Mouse (Mus musculus): ENCODE results near the gene Efna4.

The Efna4 gene

GRCm38 (mm10) chr3:89332476-89332875, 5.4 kb downstream of the Efna4 start:
- CTCF ChIA-PET: no interaction called here

GRCm38 (mm10) chr3:89332013-89332412, 5.8 kb downstream of the Efna4 start:
- CTCF ChIA-PET: no interaction called here

- CTCF ChIA-PET: no interaction called here
Measured at GRCm38 (mm10) chr3:89331561-89331960, 6.3 kb downstream of the Efna4 start.

GRCm38 (mm10) chr3:89330948-89331347, 6.9 kb downstream of the Efna4 start:
- CTCF ChIA-PET: interaction anchor here (0.6 kb wide), 2 partner anchors 9 to 19 kb away, joined by 3 to 4 read pairs; no protein-coding TSS in a partner anchor

- CTCF ChIA-PET: interaction anchor here (0.5 kb wide), 1 partner anchor 400 kb away, joined by 3 read pairs; no protein-coding TSS in a partner anchor
Measured at GRCm38 (mm10) chr3:89330346-89330745, 7.5 kb downstream of the Efna4 start.

GRCm38 (mm10) chr3:89328623-89329022, 9.2 kb downstream of the Efna4 start:
- CTCF ChIA-PET: no interaction called here

- CTCF ChIA-PET: interaction anchor here (0.6 kb wide), 1 partner anchor 12 kb away, joined by 4 read pairs; no protein-coding TSS in a partner anchor
Measured at GRCm38 (mm10) chr3:89327371-89327870, 10.4 kb downstream of the Efna4 start.

- CTCF ChIA-PET: no interaction called here
Measured at GRCm38 (mm10) chr3:89325882-89326281, 11.9 kb downstream of the Efna4 start.

GRCm38 (mm10) chr3:89322514-89323165, 15.2 kb downstream of the Efna4 start, which contains the start of gene Efna3:
Gene Efna3 (minus strand): TSS chr3:89322965.
- CTCF ChIA-PET: interaction anchor here (0.7 kb wide), 1 partner anchor 200 kb away, joined by 4 read pairs; no protein-coding TSS in a partner anchor

GRCm38 (mm10) chr3:89322131-89322500, 15.7 kb downstream of the Efna4 start:
- CTCF ChIA-PET: interaction anchor here (0.6 to 0.7 kb wide), 2 partner anchors 9 to 200 kb away, joined by 4 read pairs; no protein-coding TSS in a partner anchor

GRCm38 (mm10) chr3:89321183-89322130, 16.4 kb downstream of the Efna4 start:
- CTCF ChIA-PET: interaction anchor here (0.6 to 0.7 kb wide), 4 partner anchors 10 to 1404 kb away, joined by 3 to 5 read pairs (median 4); no protein-coding TSS in a partner anchor

GRCm38 (mm10) chr3:89320581-89321182, 17.1 kb downstream of the Efna4 start:
- CTCF ChIA-PET: interaction anchor here (0.6 to 0.7 kb wide), 3 partner anchors 22 to 1403 kb away, joined by 3 to 5 read pairs (median 3); no protein-coding TSS in a partner anchor

GRCm38 (mm10) chr3:89319591-89320350, 18.1 kb downstream of the Efna4 start:
- CTCF ChIA-PET: no interaction called here

- CTCF ChIA-PET: interaction anchor here (0.6 kb wide), 3 partner anchors 49 to 823 kb away, joined by 3 to 7 read pairs (median 6); partner anchors contain the start of gene Slc50a1
Measured at GRCm38 (mm10) chr3:89318971-89319590, 18.7 kb downstream of the Efna4 start.

- CTCF ChIA-PET: interaction anchor here (0.6 kb wide), 1 partner anchor 175 kb away, joined by 6 read pairs; no protein-coding TSS in a partner anchor
Measured at GRCm38 (mm10) chr3:89318316-89318715, 19.5 kb downstream of the Efna4 start.

GRCm38 (mm10) chr3:89317246-89317645, 20.6 kb downstream of the Efna4 start:
- CTCF ChIA-PET: interaction anchor here (0.7 kb wide), 2 partner anchors 68 to 431 kb away, joined by 5 to 13 read pairs; no protein-coding TSS in a partner anchor

GRCm38 (mm10) chr3:89316833-89317232, 21.0 kb downstream of the Efna4 start:
- CTCF ChIA-PET: interaction anchor here (0.7 kb wide), 1 partner anchor 68 kb away, joined by 5 read pairs; no protein-coding TSS in a partner anchor

- CTCF ChIA-PET: interaction anchor here (1.1 kb wide), 1 partner anchor 17 kb away, joined by 3 read pairs; no protein-coding TSS in a partner anchor
Measured at GRCm38 (mm10) chr3:89315930-89316831, 21.6 kb downstream of the Efna4 start.

Measured in spleen, embryonic (tissue).